Mouse (Mus musculus) thymus, adult 2 months (tissue): ENCODE data around the gene Cnot1.

ENCODE experiments used
- CTCF ChIP-seq: fragments of 200-500 bp; IDR thresholded peaks from 2 replicates; pipeline ENCODE4 v1.5.1; 2012; ENCODE audit warnings: mild to moderate bottlenecking, control low read depth, low read length, moderate library complexity, borderline replicate concordance; ENCODE audit not compliant: control insufficient read depth, poor library complexity, insufficient read depth; ENCODE audit errors: extremely low read depth
- POLR2A ChIP-seq: fragments of 200-500 bp; IDR thresholded peaks from 2 replicates; pipeline ENCODE4 v1.6.1; 2012; ENCODE audit warnings: mild to moderate bottlenecking, low read length, control low read depth, moderate library complexity; ENCODE audit not compliant: control insufficient read depth, poor library complexity, insufficient read depth; ENCODE audit errors: extremely low read depth

DNA sequence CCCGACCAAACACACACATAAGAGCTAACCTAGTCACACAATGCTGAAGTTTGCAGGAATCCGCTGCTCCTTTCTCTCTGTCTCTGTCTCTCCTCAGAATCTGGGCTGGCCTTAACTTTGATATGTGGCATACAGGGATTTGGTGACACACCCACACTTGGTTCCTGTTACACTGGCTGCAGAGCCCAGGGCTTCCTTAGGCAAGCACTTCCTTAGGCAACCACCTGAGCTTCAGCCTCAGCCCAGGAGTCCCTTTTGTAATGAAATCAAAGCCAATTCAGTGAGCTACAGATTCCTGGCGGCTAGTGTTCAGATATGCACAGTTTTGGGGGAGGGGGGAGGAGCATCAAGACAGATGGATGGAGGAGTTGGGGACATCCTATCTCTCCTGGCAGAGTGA, 10.3 kb upstream of the Cnot1 start:
- TF ChIP-seq POLR2A (no peak), CTCF (no peak)
